Mouse (Mus musculus): ENCODE data around the gene Phyhipl. TPM values are rescaled to one million over a fixed set of nuclear protein-coding genes. Genes with fewer than 3 reads are reported as not detected.

Phyhipl gene
- 92.6 and 126 TPM in 2 replicates for polyA plus RNA-seq (2014; fragmentation: Nextera tagmentation; extraction: Ambion mirVana)

- Histone ChIP-seq H3K9ac (ENCODE audit: low read length) (no peak within 1 kb of the TSS), H3K4me3 (ENCODE audit: low read depth, low read length) (no peak within 1 kb of the TSS), H3K9me3 (replicated peaks; ENCODE audit: control insufficient read depth, low read length) (no peaks in the 10 kb centered on the region), H3K4me2 (ENCODE audit: low read length) (no peak within 1 kb of the TSS), H3K27ac (ENCODE audit: low read depth, low read length) (no peak within 1 kb of the TSS), H3K4me1 (ENCODE audit: control insufficient read depth, insufficient read depth, low read length) (peaks cover 13% of the 10 kb centered on the region), H3K27me3 (replicated peaks; ENCODE audit: control insufficient read depth, insufficient read depth, low read length) (no peaks in the 10 kb centered on the region), H3K36me3 (ENCODE audit: control insufficient read depth, insufficient read depth, low read length) (no peaks in the 10 kb centered on the region)
- 21% methylated on average over 7 of the region's 7 CpGs for WGBS
- no peak for ATAC-seq
- no peak for DNase-seq (ENCODE audit: low spot score)
These were observed at the start of gene Phyhipl for GRCm38 (mm10) chr10:70655828-70656227. Gene Phyhipl, minus strand, starts transcription at chr10:70655965.

GRCm38 (mm10) chr10:70703211-70703610 lies 47.4 kb upstream of the Phyhipl start:
- H3K4me2 ChIP-seq (ENCODE audit: low read length), result no peak overlapping the region
- no peak overlapping the region for H3K27ac ChIP-seq (ENCODE audit: low read depth, low read length)
- DNase-seq (ENCODE audit: low spot score) (no peak), ATAC-seq (no peak)
- H3K27me3 ChIP-seq (replicated peaks; ENCODE audit: control insufficient read depth, insufficient read depth, low read length), result no peaks in the 10 kb centered on the region
- no peaks in the 10 kb centered on the region for H3K36me3 ChIP-seq (ENCODE audit: control insufficient read depth, insufficient read depth, low read length)
- H3K4me1 ChIP-seq (ENCODE audit: control insufficient read depth, insufficient read depth, low read length), result no peaks in the 10 kb centered on the region
- no peaks in the 10 kb centered on the region for H3K9me3 ChIP-seq (replicated peaks; ENCODE audit: control insufficient read depth, low read length)
- H3K4me3 ChIP-seq (ENCODE audit: low read depth, low read length), result no peak overlapping the region
- 55% methylated on average over 6 of the region's 6 CpGs for WGBS
- H3K9ac ChIP-seq (ENCODE audit: low read length), result no peak overlapping the region

GRCm38 (mm10) chr10:70699581-70699980 lies 43.8 kb upstream of the Phyhipl start:
- WGBS, result 92% methylated on average over 7 of the region's 7 CpGs
- Histone ChIP-seq H3K27ac (ENCODE audit: low read depth, low read length) (no peak overlapping the region), H3K4me1 (ENCODE audit: control insufficient read depth, insufficient read depth, low read length) (no peaks in the 10 kb centered on the region), H3K36me3 (ENCODE audit: control insufficient read depth, insufficient read depth, low read length) (no peaks in the 10 kb centered on the region), H3K4me2 (ENCODE audit: low read length) (no peak overlapping the region), H3K9ac (ENCODE audit: low read length) (no peak overlapping the region), H3K27me3 (replicated peaks; ENCODE audit: control insufficient read depth, insufficient read depth, low read length) (no peaks in the 10 kb centered on the region), H3K4me3 (ENCODE audit: low read depth, low read length) (no peak overlapping the region), H3K9me3 (replicated peaks; ENCODE audit: control insufficient read depth, low read length) (no peaks in the 10 kb centered on the region)
- ATAC-seq (no peak), DNase-seq (ENCODE audit: low spot score) (no peak)

DNA sequence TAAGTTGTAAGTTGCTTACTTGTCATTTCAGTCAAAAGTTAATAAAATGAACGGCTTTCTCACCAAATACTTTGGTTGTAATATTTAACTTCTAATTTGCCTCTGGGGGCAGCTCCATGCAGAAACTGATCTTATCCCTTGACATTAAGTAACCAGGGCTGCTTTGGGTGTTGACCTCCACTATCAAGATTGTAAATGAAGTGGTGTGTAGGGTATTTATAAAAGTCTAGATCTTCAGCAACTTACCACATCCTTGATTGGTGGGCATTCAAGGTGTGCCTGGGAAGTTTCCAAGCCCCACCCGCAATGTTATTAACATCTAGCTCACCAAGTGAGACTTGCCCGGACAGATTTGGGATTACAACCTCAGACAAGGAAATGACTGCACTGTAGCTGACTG lies 42.2 kb upstream of the Phyhipl start:
- no peaks in the 10 kb centered on the region for H3K27me3 ChIP-seq (replicated peaks; ENCODE audit: control insufficient read depth, insufficient read depth, low read length)
- H3K9me3 ChIP-seq (replicated peaks; ENCODE audit: control insufficient read depth, low read length), result no peaks in the 10 kb centered on the region
- no peak overlapping the region for H3K27ac ChIP-seq (ENCODE audit: low read depth, low read length)
- DNase-seq (ENCODE audit: low spot score) (no peak), ATAC-seq (no peak)
- H3K9ac ChIP-seq (ENCODE audit: low read length), result no peak overlapping the region
- H3K4me3 ChIP-seq (ENCODE audit: low read depth, low read length), result no peak overlapping the region
- no peaks in the 10 kb centered on the region for H3K36me3 ChIP-seq (ENCODE audit: control insufficient read depth, insufficient read depth, low read length)
- no peaks in the 10 kb centered on the region for H3K4me1 ChIP-seq (ENCODE audit: control insufficient read depth, insufficient read depth, low read length)
- 96% methylated on average over 3 of the region's 3 CpGs for WGBS
- H3K4me2 ChIP-seq (ENCODE audit: low read length), result no peak overlapping the region

DNA sequence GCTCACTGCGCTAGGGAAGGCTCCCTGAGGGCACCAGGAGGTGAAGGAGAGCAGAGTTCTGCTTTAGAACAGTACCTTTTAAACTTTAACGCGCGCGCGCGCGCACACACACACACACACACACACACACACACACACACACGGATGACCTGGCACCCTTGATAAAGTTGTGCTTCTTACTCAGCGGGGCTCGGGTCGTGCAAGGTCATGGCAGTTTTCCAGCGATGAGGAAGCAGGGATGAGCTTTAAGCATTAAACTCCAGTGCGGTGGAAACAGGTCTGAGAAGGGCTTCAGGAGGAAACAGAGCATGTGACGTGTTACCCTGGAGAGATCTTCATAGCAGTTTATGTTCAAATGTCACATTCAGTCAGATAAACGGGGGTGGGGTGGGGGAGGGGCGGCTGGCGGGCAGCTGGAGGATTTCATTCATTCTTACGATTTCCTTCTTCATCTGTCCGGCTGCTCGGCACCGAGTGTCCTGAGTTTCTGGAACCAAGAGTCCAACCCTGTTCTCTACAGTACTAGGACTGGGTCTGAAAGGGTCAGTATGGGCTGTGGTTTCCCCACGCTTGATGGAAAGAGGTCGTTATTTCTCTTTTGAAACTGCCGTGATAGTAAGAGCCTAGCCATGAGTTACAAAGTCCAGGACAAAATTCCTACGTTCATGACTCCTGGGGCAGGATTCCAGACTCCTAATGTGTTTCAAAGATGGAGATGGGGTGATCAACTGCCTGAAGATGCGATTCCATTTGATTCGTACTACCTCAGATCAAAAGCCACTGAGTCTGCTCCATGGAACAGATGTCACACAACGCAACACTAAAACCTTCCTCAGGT lies 41.2 kb upstream of the Phyhipl start:
- 86% methylated on average over 29 of the region's 29 CpGs for WGBS
- DNase-seq (ENCODE audit: low spot score) (no peak), ATAC-seq (no peak)
- no peak overlapping the region for H3K4me2 ChIP-seq (ENCODE audit: low read length)
- H3K27me3 ChIP-seq (replicated peaks; ENCODE audit: control insufficient read depth, insufficient read depth, low read length), result no peaks in the 10 kb centered on the region
- no peak overlapping the region for H3K27ac ChIP-seq (ENCODE audit: low read depth, low read length)
- H3K36me3 ChIP-seq (ENCODE audit: control insufficient read depth, insufficient read depth, low read length), result no peaks in the 10 kb centered on the region
- no peak overlapping the region for H3K4me3 ChIP-seq (ENCODE audit: low read depth, low read length)
- no peaks in the 10 kb centered on the region for H3K4me1 ChIP-seq (ENCODE audit: control insufficient read depth, insufficient read depth, low read length)
- no peaks in the 10 kb centered on the region for H3K9me3 ChIP-seq (replicated peaks; ENCODE audit: control insufficient read depth, low read length)
- H3K9ac ChIP-seq (ENCODE audit: low read length), result no peak overlapping the region

- H3K36me3 ChIP-seq (ENCODE audit: control insufficient read depth, insufficient read depth, low read length), result no peaks in the 10 kb centered on the region
- H3K27ac ChIP-seq (ENCODE audit: low read depth, low read length), result no peak overlapping the region
- DNase-seq (ENCODE audit: low spot score) (no peak), ATAC-seq (no peak)
- WGBS, result 94% methylated on average over 6 of the region's 6 CpGs
- peaks cover 15% of the 10 kb centered on the region for H3K4me1 ChIP-seq (ENCODE audit: control insufficient read depth, insufficient read depth, low read length)
- no peak overlapping the region for H3K4me3 ChIP-seq (ENCODE audit: low read depth, low read length)
- H3K27me3 ChIP-seq (replicated peaks; ENCODE audit: control insufficient read depth, insufficient read depth, low read length), result no peaks in the 10 kb centered on the region
- H3K4me2 ChIP-seq (ENCODE audit: low read length), result no peak overlapping the region
- H3K9ac ChIP-seq (ENCODE audit: low read length), result no peak overlapping the region
- H3K9me3 ChIP-seq (replicated peaks; ENCODE audit: control insufficient read depth, low read length), result no peaks in the 10 kb centered on the region
These were observed 33.6 kb upstream of the Phyhipl start for GRCm38 (mm10) chr10:70689346-70689745.

GRCm38 (mm10) chr10:70688881-70689280 lies 33.1 kb upstream of the Phyhipl start:
- Histone ChIP-seq H3K27me3 (replicated peaks; ENCODE audit: control insufficient read depth, insufficient read depth, low read length) (no peaks in the 10 kb centered on the region), H3K36me3 (ENCODE audit: control insufficient read depth, insufficient read depth, low read length) (no peaks in the 10 kb centered on the region), H3K4me1 (ENCODE audit: control insufficient read depth, insufficient read depth, low read length) (peaks cover 15% of the 10 kb centered on the region), H3K9ac (ENCODE audit: low read length) (no peak overlapping the region), H3K4me3 (ENCODE audit: low read depth, low read length) (no peak overlapping the region), H3K9me3 (replicated peaks; ENCODE audit: control insufficient read depth, low read length) (no peaks in the 10 kb centered on the region), H3K27ac (ENCODE audit: low read depth, low read length) (no peak overlapping the region), H3K4me2 (ENCODE audit: low read length) (no peak overlapping the region)
- DNase-seq (ENCODE audit: low spot score), result peak; percentile 23
- WGBS, result 68% methylated on average over 8 of the region's 8 CpGs
- no peak for ATAC-seq

GRCm38 (mm10) chr10:70686941-70687703 lies 31.4 kb upstream of the Phyhipl start:
- H3K9me3 ChIP-seq (replicated peaks; ENCODE audit: control insufficient read depth, low read length), result no peaks in the 10 kb centered on the region
- H3K36me3 ChIP-seq (ENCODE audit: control insufficient read depth, insufficient read depth, low read length), result no peaks in the 10 kb centered on the region
- H3K27ac ChIP-seq (ENCODE audit: low read depth, low read length), result peak overlapping the region; percentile 35
- H3K4me2 ChIP-seq (ENCODE audit: low read length), result peak overlapping the region; percentile 9; the same call in 1 of the 2 replicates
- no peaks in the 10 kb centered on the region for H3K27me3 ChIP-seq (replicated peaks; ENCODE audit: control insufficient read depth, insufficient read depth, low read length)
- no peak for DNase-seq (ENCODE audit: low spot score)
- no peak overlapping the region for H3K9ac ChIP-seq (ENCODE audit: low read length)
- no peak overlapping the region for H3K4me3 ChIP-seq (ENCODE audit: low read depth, low read length)
- WGBS, result 26% methylated on average over 11 of the region's 11 CpGs
- ATAC-seq, result no peak; the same call in 1 of the 2 replicates
- peaks cover 15% of the 10 kb centered on the region for H3K4me1 ChIP-seq (ENCODE audit: control insufficient read depth, insufficient read depth, low read length)

DNA sequence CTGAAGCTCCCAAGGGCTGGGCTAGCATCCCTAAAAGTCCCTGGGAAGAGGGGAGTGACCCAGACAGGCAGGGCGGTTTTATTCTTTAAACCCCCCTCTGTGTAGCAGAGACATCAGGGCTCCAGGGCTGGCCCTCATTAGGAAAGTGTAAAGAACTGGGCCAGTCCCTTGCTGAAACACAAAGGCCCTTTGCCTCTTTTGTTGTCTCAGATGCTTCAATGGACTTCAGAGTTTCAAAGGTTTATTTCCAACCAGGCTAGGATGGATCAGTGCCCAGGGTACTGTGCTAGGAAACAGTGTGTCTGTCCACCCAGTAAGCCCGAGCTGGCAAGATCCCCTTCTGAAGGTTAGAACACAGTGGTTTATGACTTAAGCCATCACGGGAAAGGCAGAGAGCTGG lies 30.7 kb upstream of the Phyhipl start:
- DNase-seq (ENCODE audit: low spot score), result peak; percentile 86
- Histone ChIP-seq H3K27ac (ENCODE audit: low read depth, low read length) (peak overlapping the region; percentile 35), H3K9ac (ENCODE audit: low read length) (no peak overlapping the region), H3K4me1 (ENCODE audit: control insufficient read depth, insufficient read depth, low read length) (peaks cover 15% of the 10 kb centered on the region), H3K27me3 (replicated peaks; ENCODE audit: control insufficient read depth, insufficient read depth, low read length) (no peaks in the 10 kb centered on the region), H3K9me3 (replicated peaks; ENCODE audit: control insufficient read depth, low read length) (no peaks in the 10 kb centered on the region), H3K4me3 (ENCODE audit: low read depth, low read length) (no peak overlapping the region), H3K4me2 (ENCODE audit: low read length) (peak overlapping the region; percentile 9; the same call in 1 of the 2 replicates), H3K36me3 (ENCODE audit: control insufficient read depth, insufficient read depth, low read length) (no peaks in the 10 kb centered on the region)
- ATAC-seq, result peak; percentile 89
- WGBS, result 0% methylated on average over 3 of the region's 3 CpGs
